Mouse (Mus musculus) heart, postnatal 0 days (tissue): Measurements from ENCODE around the gene Socs4.

Experiments used
- CTCF ChIP-seq: IDR thresholded peaks from 2 replicates; pipeline ENCODE4 v1.5.1; 2016; ENCODE audit warnings: antibody characterized with exemption, control low read depth, low read depth
- EP300 ChIP-seq: IDR thresholded peaks from 2 replicates; pipeline ENCODE4 v1.6.1; 2016; ENCODE audit warnings: antibody characterized with exemption, low read depth

DNA sequence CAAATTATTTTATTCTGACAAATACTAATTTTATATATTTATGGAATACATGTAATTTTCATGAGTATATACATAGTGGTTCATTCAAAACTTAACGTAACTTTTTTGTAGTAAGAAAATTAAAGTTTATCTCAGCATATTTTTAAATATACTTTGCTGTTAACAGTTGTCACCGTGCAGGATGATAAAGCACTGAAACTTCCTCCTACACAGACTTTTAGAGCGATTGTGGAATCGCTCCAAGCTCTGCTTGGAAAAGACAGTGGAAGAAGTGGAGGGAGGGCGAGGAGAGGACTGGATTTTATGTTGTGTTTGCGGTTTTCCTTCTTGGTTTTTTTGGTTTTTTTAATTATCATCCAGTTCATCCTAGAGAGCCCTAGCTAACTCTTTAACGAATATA lies 6.8 kb downstream of the Socs4 start:
- no peak for TF ChIP-seq CTCF
- TF ChIP-seq EP300, result no peak
